Mouse (Mus musculus) E14TG2a.4 (cell line): ENCODE data around the gene Fgg.

Experiments used
- CTCF ChIP-seq: conservative IDR thresholded peaks from 2 replicates; pipeline ENCODE4 v1.5.1; 2014; ENCODE audit warnings: low read length
- NANOG ChIP-seq: IDR thresholded peaks from 2 replicates; pipeline ENCODE4 v1.6.1; 2014; ENCODE audit warnings: borderline replicate concordance, low read length, mixed read lengths
- POU5F1 ChIP-seq: IDR thresholded peaks from 2 replicates; pipeline ENCODE4 v1.6.1; 2014; ENCODE audit warnings: low read length, borderline replicate concordance

GRCm38 (mm10) chr3:83053126-83053525 lies 45.6 kb downstream of the Fgg start:
- TF ChIP-seq CTCF (no peak), NANOG (no peak), POU5F1 (no peak)
